Mouse (Mus musculus): ENCODE measurements around the gene Efcab2. TPM values are rescaled to one million over a fixed set of nuclear protein-coding genes. Genes with fewer than 3 reads are reported as not detected.

Efcab2 gene
- polyA plus RNA-seq, 1 experiment from 2014 or later: 7.9 TPM

GRCm38 (mm10) chr1:178455120-178455519 is 49.2 kb downstream of the Efcab2 start:
- Histone ChIP-seq H3K27ac (replicated peaks) (no peak overlapping the region), H3K9me3 (replicated peaks) (no peaks in the 10 kb centered on the region), H3K36me3 (no peaks in the 10 kb centered on the region), H3K4me1 (no peaks in the 10 kb centered on the region), H3K27me3 (ENCODE audit: low read depth, poor library complexity, severe bottlenecking) (no peaks in the 10 kb centered on the region), H3K4me3 (no peak overlapping the region)
- WGBS: 83% methylated on average over 1 of the region's 1 CpGs
- no peak for DNase-seq (ENCODE audit: low spot score)

- Histone ChIP-seq H3K9me3 (replicated peaks) (no peaks in the 10 kb centered on the region; the same call in 1 of the 2 replicates), H3K4me1 (no peaks in the 10 kb centered on the region), H3K27me3 (ENCODE audit: low read depth, poor library complexity, severe bottlenecking) (no peaks in the 10 kb centered on the region), H3K4me3 (no peak overlapping the region), H3K36me3 (no peaks in the 10 kb centered on the region), H3K27ac (replicated peaks) (no peak overlapping the region)
- WGBS: 81% methylated on average over 2 of the region's 2 CpGs
- DNase-seq (ENCODE audit: low spot score): no peak
These were observed 52.1 kb downstream of the Efcab2 start for GRCm38 (mm10) chr1:178458029-178458428.

GRCm38 (mm10) chr1:178463712-178464111 is 57.8 kb downstream of the Efcab2 start:
- DNase-seq (ENCODE audit: low spot score): peak; percentile 78
- Histone ChIP-seq H3K4me1 (no peaks in the 10 kb centered on the region), H3K36me3 (no peaks in the 10 kb centered on the region), H3K4me3 (no peak overlapping the region), H3K27ac (replicated peaks) (no peak overlapping the region), H3K27me3 (ENCODE audit: low read depth, poor library complexity, severe bottlenecking) (no peaks in the 10 kb centered on the region), H3K9me3 (replicated peaks) (no peaks in the 10 kb centered on the region; the same call in 1 of the 2 replicates)
- WGBS: 2% methylated on average over 2 of the region's 2 CpGs

DNA sequence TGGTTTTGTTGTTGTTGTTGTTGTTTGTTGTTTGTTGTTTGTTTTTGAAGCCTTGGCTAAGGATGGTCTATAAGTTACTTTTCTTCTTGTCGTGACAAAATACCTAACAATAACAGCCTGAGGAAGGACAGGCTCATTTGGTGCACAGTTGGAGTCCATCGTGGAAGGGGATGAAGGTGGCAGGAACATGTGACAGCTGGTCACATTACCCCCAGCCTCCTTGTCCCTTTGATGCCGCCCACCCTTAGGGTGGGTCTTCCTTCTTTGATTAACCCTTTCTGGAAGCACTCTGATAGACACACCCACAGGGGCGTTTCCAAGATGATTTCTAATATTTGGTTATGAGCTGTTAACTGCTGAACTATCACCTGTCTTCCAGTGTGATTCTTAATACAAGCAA is 58.3 kb downstream of the Efcab2 start:
- Histone ChIP-seq H3K27ac (replicated peaks) (no peak overlapping the region), H3K4me1 (no peaks in the 10 kb centered on the region), H3K36me3 (no peaks in the 10 kb centered on the region), H3K27me3 (ENCODE audit: low read depth, poor library complexity, severe bottlenecking) (no peaks in the 10 kb centered on the region), H3K4me3 (no peak overlapping the region), H3K9me3 (replicated peaks) (no peaks in the 10 kb centered on the region; the same call in 1 of the 2 replicates)
- 62% methylated on average over 4 of the region's 4 CpGs for WGBS
- no peak for DNase-seq (ENCODE audit: low spot score)

DNA sequence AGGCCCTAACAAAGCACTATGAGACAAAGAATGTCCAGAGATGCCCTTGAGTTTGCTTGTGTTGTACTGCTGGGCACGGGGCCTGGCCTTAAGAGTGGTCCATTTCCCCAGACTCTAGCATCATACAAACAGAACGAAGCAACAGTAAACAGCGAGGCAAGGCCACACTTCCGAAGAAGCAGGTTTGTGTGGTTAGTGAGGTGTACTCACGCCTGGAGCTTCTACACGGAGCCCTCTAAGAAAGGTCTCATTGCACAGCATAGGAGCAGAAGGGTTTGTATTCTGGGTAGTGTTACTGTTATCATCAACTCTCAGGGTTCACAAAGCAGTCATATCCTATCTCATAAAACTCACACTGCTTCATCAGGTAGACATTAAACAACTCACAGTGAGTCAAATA is 61.7 kb downstream of the Efcab2 start:
- Histone ChIP-seq H3K27ac (replicated peaks) (no peak overlapping the region), H3K4me1 (no peaks in the 10 kb centered on the region), H3K9me3 (replicated peaks) (no peaks in the 10 kb centered on the region), H3K27me3 (ENCODE audit: low read depth, poor library complexity, severe bottlenecking) (no peaks in the 10 kb centered on the region), H3K4me3 (no peak overlapping the region), H3K36me3 (no peaks in the 10 kb centered on the region)
- no peak for DNase-seq (ENCODE audit: low spot score)
- 76% methylated on average over 6 of the region's 6 CpGs for WGBS

DNA sequence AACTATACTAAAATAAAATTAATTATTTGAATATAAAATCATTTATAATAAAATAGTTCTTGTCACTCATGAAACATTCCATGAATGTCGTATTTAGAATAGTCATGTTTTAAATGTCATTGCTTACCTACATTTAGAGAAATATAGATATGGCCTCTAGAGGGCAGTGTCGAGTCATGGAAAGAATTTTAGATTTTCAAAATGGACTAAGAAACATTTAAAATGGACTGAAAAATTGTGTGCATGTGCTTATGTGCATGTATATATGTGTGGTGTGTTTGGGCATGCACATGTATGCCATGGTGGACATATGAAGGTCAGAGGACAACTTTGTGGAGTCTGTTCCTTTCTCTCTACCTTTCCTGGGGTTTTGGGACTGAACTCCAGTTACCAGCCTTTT is 62.4 kb downstream of the Efcab2 start:
- Histone ChIP-seq H3K36me3 (no peaks in the 10 kb centered on the region), H3K4me1 (no peaks in the 10 kb centered on the region), H3K27ac (replicated peaks) (no peak overlapping the region), H3K9me3 (replicated peaks) (no peaks in the 10 kb centered on the region), H3K4me3 (no peak overlapping the region), H3K27me3 (ENCODE audit: low read depth, poor library complexity, severe bottlenecking) (no peaks in the 10 kb centered on the region)
- no peak for DNase-seq (ENCODE audit: low spot score)
- 16% methylated on average over 2 of the region's 2 CpGs for WGBS

DNA sequence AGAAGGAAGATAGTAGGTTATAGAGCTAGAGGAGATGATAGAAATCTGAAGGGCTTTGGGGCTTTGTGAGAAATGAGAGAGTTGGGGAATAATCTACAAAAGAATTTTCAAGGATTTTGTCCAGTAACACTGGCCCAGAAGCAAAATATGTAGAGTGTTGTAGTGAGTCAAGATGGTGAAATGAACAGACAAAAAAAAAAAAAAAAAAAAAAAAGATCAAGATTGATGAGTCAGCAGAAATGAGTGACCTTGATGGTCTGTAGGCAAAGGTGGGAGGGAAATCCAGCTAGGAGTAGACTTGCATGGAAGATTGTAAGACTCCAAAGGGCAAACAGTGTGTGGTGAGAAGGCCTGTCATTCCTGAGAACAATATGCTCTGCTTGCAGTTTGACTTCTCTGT is 78.0 kb downstream of the Efcab2 start:
- no peaks in the 10 kb centered on the region for H3K36me3 ChIP-seq
- DNase-seq (ENCODE audit: low spot score): no peak
- H3K27me3 ChIP-seq (ENCODE audit: low read depth, poor library complexity, severe bottlenecking): no peaks in the 10 kb centered on the region
- no peak overlapping the region for H3K27ac ChIP-seq (replicated peaks)
- no peaks in the 10 kb centered on the region for H3K9me3 ChIP-seq (replicated peaks)
- H3K4me1 ChIP-seq: no peaks in the 10 kb centered on the region
- H3K4me3 ChIP-seq: no peak overlapping the region

- DNase-seq (ENCODE audit: low spot score): no peak
- Histone ChIP-seq H3K36me3 (no peaks in the 10 kb centered on the region), H3K4me1 (peaks cover 5% of the 10 kb centered on the region; the same call in 1 of the 2 replicates), H3K27ac (replicated peaks) (no peak overlapping the region), H3K27me3 (ENCODE audit: low read depth, poor library complexity, severe bottlenecking) (no peaks in the 10 kb centered on the region), H3K9me3 (replicated peaks) (no peaks in the 10 kb centered on the region), H3K4me3 (no peak overlapping the region)
- 84% methylated on average over 5 of the region's 5 CpGs for WGBS
These were observed 79.4 kb downstream of the Efcab2 start for GRCm38 (mm10) chr1:178485138-178485867.

DNA sequence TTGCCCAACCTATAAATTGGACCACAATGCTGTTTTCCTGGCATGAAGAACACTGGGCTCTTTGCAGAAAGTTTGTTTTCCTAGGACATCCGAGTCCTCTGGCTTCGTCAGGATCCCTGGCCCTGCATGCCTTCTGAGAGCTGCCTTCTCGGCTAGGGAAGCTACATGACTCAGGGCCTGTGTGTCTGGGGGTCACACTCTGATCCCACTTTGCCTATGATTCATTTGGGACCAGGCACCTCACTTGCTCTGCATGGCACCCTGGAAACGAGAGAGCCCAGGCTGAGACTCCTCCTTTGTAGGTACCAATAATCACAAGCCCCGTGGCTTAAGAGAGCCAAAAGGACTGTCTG is 80.0 kb downstream of the Efcab2 start:
- H3K27ac ChIP-seq (replicated peaks): no peak overlapping the region
- peaks cover 5% of the 10 kb centered on the region; the same call in 1 of the 2 replicates for H3K4me1 ChIP-seq
- H3K4me3 ChIP-seq: no peak overlapping the region
- no peaks in the 10 kb centered on the region for H3K27me3 ChIP-seq (ENCODE audit: low read depth, poor library complexity, severe bottlenecking)
- WGBS: 73% methylated on average over 5 of the region's 5 CpGs
- no peaks in the 10 kb centered on the region for H3K36me3 ChIP-seq
- H3K9me3 ChIP-seq (replicated peaks): no peaks in the 10 kb centered on the region
- DNase-seq (ENCODE audit: low spot score): no peak

DNA sequence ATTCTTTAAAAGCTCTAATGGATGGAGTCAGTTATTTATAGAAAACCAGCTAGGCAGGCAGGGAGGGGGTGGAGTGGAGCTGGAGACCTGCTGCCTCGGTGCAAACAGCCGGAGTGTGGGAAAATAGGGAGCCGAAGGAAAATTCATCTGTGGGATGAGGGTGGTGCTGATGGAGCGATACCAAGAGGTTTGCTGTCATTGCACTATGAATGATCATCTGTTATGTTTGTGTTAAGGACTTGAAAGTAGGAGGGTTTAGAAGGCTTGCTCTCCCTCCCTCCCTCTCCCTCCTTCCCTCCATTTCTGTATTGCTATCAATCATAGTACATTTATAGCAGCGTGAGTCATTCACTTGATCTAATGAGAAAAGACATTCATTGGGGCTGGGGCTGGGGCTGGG is 80.9 kb downstream of the Efcab2 start:
- Histone ChIP-seq H3K36me3 (no peaks in the 10 kb centered on the region), H3K27ac (replicated peaks) (no peak overlapping the region), H3K4me3 (no peak overlapping the region), H3K27me3 (ENCODE audit: low read depth, poor library complexity, severe bottlenecking) (no peaks in the 10 kb centered on the region), H3K4me1 (peaks cover 5% of the 10 kb centered on the region; the same call in 1 of the 2 replicates), H3K9me3 (replicated peaks) (no peaks in the 10 kb centered on the region)
- WGBS: 96% methylated on average over 5 of the region's 5 CpGs
- DNase-seq (ENCODE audit: low spot score): no peak

GRCm38 (mm10) chr1:178489127-178489526 is 83.2 kb downstream of the Efcab2 start:
- no peak overlapping the region for H3K27ac ChIP-seq (replicated peaks)
- WGBS: 52% methylated on average over 3 of the region's 3 CpGs
- DNase-seq (ENCODE audit: low spot score): no peak

GRCm38 (mm10) chr1:178491733-178492132 is 85.8 kb downstream of the Efcab2 start:
- H3K9me3 ChIP-seq (replicated peaks): no peaks in the 10 kb centered on the region
- no peaks in the 10 kb centered on the region for H3K27me3 ChIP-seq (ENCODE audit: low read depth, poor library complexity, severe bottlenecking)
- no peak overlapping the region for H3K4me3 ChIP-seq
- no peaks in the 10 kb centered on the region for H3K36me3 ChIP-seq
- WGBS: 89% methylated on average over 5 of the region's 5 CpGs
- DNase-seq (ENCODE audit: low spot score): no peak
- H3K4me1 ChIP-seq: peaks cover 5% of the 10 kb centered on the region; the same call in 1 of the 2 replicates
- no peak overlapping the region for H3K27ac ChIP-seq (replicated peaks)

More at GRCm38 (mm10) chr1:178489127-178489526, 83.2 kb downstream of the Efcab2 start:
- no peaks in the 10 kb centered on the region for H3K36me3 ChIP-seq
- no peak overlapping the region for H3K4me3 ChIP-seq
- H3K27me3 ChIP-seq (ENCODE audit: low read depth, poor library complexity, severe bottlenecking): no peaks in the 10 kb centered on the region
- H3K9me3 ChIP-seq (replicated peaks): no peaks in the 10 kb centered on the region
- H3K4me1 ChIP-seq: peaks cover 5% of the 10 kb centered on the region; the same call in 1 of the 2 replicates

GRCm38 (mm10) chr1:178492493-178492892 is 86.6 kb downstream of the Efcab2 start:
- Histone ChIP-seq H3K36me3 (no peaks in the 10 kb centered on the region), H3K9me3 (replicated peaks) (no peaks in the 10 kb centered on the region), H3K27me3 (ENCODE audit: low read depth, poor library complexity, severe bottlenecking) (no peaks in the 10 kb centered on the region), H3K4me1 (peaks cover 5% of the 10 kb centered on the region; the same call in 1 of the 2 replicates), H3K27ac (replicated peaks) (no peak overlapping the region), H3K4me3 (no peak overlapping the region)
- DNase-seq (ENCODE audit: low spot score): no peak
- 77% methylated on average over 2 of the region's 2 CpGs for WGBS

Data from midbrain, embryonic 10.5 days (tissue).